Mouse (Mus musculus) v-Abl transformed pro-B cells (cell line): ENCODE measurements at regions not wholly inside any gene's neighbourhood (a gene's known extent, or its start where the extent isn't known, plus 50 kb on each side); places are given as distances from the start of the nearest gene placed in this dataset.

Experiments used
- in situ Hi-C, 2 experiments: fragments of 400-800 bp; cut with MboI; formaldehyde crosslinking; loops; one replicate each; pipeline ENCODE4 v1.15.1; 2025; ENCODE audit not compliant: unreplicated experiment in 2 of 2

GRCm38 (mm10) chr2:11416122-11416521, 137.8 kb downstream of the Pfkfb3 start:
- in situ Hi-C loops: no loop called here

- in situ Hi-C loops: no loop called here
Observed at GRCm38 (mm10) chr2:11412521-11412920, 141.4 kb downstream of the Pfkfb3 start.

GRCm38 (mm10) chr2:11408497-11408896, 145.4 kb downstream of the Pfkfb3 start:
- in situ Hi-C loops: no loop called here

DNA sequence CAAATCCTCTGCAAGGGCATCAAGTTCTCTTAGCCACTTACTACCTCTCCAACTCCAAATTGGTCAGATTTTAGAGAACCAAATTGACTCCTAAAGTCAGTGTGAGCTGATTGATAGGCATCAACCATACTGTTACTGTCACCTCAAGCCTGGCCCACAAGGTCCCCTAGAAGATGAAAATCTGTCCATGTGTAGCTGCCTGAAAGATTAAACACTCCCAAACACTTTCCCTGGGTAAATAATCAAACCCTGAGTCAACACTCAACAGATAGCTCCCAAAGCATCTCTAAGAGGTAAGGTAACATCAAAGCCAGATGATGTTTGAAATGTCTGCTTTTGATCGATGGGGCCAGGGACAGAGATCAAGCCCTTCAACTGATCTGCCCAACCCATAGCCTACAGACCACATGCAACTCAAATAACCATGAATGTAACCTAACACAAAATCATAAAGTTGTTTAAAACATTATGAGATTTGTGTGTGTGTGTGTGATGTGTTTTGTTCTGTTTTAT, 147.7 kb downstream of the Pfkfb3 start:
- in situ Hi-C loops: no loop called here

DNA sequence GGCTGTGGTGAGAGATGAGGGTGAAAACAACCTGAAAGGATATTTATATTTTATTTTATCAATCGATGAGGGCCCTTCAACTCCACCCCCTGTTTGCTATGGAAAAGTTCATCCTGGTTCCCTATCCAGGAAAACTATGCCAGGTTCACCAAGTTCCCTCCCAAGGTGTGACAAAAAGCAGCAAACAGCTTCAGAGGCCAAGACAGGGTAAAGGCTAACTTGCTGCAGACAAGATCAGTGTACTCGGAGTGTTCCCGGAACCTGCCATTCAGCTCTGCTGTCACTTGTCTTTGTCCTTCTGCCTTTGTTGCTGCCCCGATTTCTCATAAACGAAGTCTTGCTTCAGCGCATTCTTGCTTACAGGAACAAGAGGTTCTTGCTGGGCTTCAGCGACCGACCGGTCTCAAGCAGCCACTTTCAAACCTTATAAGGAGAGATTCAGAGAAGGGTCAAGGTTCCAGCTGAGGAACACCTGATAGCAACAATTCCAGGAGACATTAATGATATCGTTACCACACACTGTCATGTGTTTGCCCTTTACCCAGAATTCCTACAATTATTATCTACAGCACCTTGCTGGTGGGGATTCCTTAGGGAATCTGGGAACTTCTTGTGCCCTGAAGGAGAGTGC, 151.5 kb downstream of the Pfkfb3 start:
- in situ Hi-C loops: no loop called here

- in situ Hi-C loops: no loop called here
Observed at GRCm38 (mm10) chr2:11399411-11399810, 154.5 kb downstream of the Pfkfb3 start.

DNA sequence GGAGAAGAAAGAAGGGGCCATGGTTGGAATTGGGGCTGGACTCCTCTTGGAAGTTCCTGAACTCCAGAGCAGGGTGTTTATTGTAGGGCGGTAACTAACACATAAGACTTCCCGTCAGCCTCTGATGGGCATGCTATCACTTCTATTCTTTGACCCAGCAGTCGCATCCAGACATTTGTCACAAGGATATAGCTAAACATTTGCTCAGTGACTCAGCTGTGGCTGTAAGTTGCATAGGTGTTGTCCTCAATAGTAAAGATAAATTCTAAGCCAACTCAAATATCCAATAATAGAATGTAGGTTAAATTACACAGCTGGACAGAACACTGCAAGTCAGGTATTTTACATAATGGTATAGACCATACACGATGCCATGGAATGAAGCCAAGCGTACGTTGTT, 154.9 kb downstream of the Pfkfb3 start:
- in situ Hi-C loops: no loop called here

DNA sequence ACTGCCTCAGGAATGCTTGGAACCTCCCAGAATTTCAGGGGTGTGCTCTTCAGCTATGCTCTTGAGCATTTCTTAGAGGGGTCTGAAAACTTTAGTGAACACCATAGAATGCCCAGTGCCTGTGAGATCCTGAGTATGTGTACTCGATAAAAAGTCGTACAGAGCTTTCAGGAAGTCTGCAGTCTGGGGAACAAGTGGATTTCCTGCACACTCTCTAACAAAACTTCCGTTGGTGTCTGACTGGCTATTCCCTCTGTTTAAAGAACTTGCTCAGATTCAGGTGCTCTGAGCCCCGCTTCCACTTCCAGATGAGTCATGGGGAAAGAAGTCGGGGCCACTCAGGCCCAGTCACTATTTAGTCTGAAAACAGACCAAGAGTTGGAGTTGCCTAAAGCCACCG, 155.5 kb downstream of the Pfkfb3 start:
- in situ Hi-C loops: no loop called here

DNA sequence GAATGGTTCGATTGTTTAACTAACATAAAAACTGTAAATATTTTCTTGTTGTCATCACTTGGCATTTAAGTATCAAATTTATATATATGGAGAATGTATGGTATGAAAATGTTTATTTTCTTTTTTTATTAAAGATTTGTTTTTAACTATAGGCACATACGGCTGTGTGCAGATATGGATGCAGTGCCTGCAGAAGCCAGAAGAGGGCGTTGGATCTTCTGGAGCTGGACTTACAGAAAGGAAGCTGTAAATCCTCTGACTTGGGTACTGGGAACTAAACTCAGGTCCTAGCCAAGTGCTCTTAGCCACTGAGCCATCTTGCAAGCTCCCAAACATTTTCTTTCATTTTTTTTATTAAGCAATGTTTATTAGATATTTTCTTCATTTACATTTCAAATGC, 157.0 kb downstream of the Pfkfb3 start:
- in situ Hi-C loops: no loop called here

DNA sequence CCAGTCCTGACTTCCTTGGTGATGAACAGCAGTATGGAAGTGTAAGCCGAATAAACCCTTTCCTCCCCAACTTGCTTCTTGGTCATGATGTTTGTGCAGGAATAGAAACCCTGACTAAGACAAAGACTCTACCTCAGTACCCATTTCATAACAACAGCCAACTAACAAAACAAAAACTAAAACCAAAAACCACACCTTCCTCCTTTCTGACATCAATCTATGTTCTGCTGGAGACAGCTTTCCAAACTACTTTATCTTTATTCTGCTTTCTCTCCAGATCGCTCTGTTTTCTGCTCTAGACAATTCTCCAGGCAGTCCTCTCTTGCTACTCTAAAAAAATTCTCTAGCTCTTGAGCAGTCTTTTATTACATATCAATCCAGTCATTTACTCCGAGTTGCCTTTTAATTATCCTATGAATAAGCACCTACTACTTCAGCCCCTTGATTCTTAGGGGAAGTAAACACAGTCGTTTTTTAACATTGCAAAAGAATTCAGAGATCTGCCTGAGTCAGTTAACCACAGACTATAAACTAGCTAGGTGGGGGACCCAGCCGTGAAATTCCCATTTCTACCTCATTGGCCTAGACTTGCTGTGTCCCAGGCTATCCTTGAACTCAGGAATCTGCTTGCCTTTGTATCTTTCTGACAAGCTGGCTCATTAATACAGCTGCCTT, 159.1 kb downstream of the Pfkfb3 start:
- in situ Hi-C loops: no loop called here

- in situ Hi-C loops: no loop called here
Observed at GRCm38 (mm10) chr2:11391725-11392124, 162.2 kb downstream of the Pfkfb3 start.

DNA sequence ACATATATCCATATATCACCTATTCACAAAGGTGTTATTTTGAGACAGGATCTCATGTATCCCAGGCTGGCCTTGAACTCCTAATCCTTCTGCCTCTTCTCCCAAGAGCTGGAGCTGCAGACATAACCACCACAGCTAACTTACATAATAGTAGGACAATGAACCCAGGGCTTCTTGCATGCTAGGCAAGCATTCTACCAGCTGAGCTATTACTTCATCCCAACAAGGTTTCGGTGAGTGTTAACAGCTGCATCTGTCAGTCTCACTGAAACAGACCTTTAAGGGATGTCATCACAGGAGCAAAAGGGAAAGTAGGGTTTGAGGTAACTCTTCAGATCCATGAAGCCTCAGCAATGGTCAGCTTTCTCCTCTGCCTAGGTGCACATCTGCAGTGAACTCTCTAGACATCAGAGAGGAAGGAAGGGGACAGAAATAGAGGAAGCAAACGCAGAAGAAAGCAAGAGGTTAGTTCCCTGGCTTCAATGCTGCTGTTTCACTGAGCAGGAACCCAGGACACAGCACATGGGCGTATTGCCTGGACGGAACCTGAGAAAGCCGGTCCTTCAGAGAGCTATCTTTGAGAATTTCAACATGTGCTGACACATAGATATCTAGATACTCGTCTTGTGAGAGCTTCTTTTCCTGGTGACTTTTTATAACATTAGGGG, 163.1 kb downstream of the Pfkfb3 start:
- in situ Hi-C loops: no loop called here

- in situ Hi-C loops: no loop called here
Observed at GRCm38 (mm10) chr2:11387623-11388022, 166.3 kb downstream of the Pfkfb3 start.

DNA sequence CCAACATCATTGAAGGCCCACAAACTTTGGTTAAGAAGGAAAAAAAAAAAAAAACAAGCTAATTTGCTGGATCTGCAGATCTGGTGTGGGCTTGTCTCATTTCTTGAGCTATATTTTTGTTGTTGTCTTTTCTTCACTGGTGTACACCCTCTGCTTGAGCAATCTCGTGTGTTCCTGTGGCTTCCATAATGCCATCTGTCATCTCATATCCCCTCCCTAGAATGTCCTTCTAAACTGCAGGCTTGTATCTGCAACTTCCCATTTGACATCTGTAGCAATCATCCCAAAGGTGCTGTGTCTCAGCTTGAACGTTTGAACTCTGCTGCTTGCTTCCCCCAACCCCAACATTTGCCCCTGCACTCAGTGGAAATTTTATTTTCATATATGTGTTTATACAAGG, 170.1 kb downstream of the Pfkfb3 start:
- in situ Hi-C loops: no loop called here

- in situ Hi-C loops: loop anchor here in 1 of 2 experiments (5.0 kb wide), 1 partner anchor 35 kb away; no protein-coding TSS in a partner anchor
Observed at GRCm38 (mm10) chr2:11377213-11377612, 176.7 kb downstream of the Pfkfb3 start.

DNA sequence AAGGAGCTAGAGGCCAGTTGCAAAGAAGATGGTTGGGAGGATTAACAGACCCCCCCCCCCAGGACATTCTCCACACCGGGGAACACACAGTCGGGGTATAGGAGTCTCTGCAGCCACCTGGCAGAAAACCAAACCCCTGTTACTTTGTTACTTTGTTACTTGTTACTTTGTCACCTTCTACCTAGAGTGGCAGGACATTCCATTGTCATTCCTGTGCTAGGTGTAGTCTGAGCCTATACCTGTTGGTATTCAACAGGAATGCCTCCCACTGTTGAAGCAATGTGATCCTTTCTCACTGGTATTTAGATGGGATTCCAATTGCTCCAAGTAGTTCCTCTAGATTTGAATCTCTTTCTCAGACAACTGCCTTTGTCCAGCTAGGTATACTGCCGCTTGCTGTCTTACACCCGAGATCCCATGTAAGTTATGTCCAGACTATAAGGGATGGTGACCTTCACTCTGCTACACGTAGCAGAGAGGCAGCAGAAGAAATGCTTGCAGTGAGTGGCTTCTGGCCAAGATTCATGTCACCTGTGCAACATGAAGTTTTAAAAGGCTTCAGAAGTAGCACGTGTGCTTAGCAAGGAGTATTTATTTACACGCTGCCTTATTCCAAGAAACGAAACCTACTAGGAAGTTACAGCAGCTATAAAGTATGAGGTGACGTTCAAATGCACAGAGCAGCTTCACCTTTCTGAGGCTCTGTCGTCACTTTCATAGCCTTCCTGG, 178.0 kb downstream of the Pfkfb3 start:
- in situ Hi-C loops: loop anchor here in 1 of 2 experiments (5.0 kb wide), 1 partner anchor 34 kb away; no protein-coding TSS in a partner anchor

GRCm38 (mm10) chr2:11375092-11375491, 178.8 kb downstream of the Pfkfb3 start:
- in situ Hi-C loops: loop anchor here in 1 of 2 experiments (5.0 kb wide), 1 partner anchor 33 kb away; no protein-coding TSS in a partner anchor

GRCm38 (mm10) chr2:11370273-11370672, 183.6 kb downstream of the Pfkfb3 start:
- in situ Hi-C loops: no loop called here

DNA sequence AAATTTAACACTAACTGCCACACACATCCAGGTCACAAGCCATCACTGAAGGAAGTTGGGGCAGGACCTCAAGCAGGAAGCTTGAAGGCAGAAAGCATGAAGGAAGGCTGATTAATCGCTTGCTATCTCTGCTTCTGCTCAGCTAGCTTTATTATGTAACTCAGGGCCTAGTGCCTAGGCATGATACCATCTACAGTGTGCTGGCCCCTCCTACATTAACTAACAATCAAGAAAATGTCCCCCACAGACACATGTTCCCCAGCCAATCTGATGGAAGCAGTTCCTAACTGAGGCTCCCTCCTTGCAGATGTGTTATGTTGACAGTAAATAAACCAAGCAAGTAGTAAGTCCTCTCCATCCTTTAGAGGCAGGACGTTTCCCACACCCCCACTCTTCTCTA, 186.6 kb downstream of the Pfkfb3 start:
- in situ Hi-C loops: no loop called here

- in situ Hi-C loops: no loop called here
Observed at GRCm38 (mm10) chr2:11365815-11366214, 188.1 kb downstream of the Pfkfb3 start.

GRCm38 (mm10) chr2:11365371-11365770, 188.5 kb downstream of the Pfkfb3 start:
- in situ Hi-C loops: no loop called here
